Mouse (Mus musculus) retina, embryonic 14.5 days (tissue): ENCODE results near the gene Zfp958.
"Not testable (repeated sequence)": the region's sequence is repeated elsewhere in the genome, so short reads cannot be mapped to it uniquely, and the experiment has no call there.

ENCODE experiments used
- DNase-seq: peaks from one replicate; pipeline ENCODE4 v3.0.0-alpha.2; 2015; ENCODE audit warnings: low spot score

Zfp958 gene

DNA sequence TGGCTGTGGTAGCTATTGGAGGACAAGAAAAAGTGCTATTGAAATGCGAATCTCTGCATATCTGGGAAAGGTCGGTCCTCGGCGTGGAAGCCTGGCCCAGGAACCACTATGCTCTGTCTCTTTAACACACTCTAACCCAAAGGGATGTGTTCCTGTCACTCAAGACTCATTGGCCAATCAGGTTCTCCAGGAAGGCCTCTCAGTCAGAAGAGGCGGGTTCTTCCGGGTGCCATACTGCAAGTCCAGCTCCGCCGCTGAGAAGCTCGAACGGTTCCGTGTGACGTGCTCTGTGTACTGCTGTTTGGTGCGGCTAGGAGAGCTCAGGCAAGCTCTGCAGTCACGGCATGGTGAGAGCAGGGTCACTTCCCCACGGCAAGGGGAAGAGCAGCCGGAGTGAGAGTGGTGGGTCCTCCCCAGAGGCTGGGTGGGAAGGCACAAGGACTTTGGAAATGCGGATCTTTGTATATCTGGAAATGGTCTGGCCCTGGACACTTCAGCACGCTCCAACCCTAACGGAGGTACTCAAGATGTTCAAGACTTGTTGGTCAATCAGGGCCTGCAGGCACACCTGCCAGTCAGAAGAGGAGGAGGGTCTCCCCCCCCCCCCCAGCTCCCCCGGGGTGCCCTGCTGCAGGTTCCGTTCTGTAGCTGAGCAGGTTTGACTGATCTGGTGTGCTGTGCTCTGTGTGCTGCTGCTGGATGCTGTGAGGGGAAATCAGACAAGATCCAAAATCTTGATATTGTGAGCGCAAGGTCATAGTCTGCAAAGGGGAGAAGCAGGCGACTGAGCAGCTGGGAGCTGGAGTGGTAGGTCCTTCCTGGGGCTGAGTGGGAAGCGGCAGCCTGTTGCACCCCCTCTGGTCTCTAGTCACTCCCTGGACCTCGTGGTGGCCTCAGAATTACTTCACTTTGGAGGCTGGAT, at the start of gene Zfp958:
Gene Zfp958, plus strand, starts transcription at position 236 of the 922 bp plus-strand sequence.
- peak; percentile 96 for DNase-seq

DNA sequence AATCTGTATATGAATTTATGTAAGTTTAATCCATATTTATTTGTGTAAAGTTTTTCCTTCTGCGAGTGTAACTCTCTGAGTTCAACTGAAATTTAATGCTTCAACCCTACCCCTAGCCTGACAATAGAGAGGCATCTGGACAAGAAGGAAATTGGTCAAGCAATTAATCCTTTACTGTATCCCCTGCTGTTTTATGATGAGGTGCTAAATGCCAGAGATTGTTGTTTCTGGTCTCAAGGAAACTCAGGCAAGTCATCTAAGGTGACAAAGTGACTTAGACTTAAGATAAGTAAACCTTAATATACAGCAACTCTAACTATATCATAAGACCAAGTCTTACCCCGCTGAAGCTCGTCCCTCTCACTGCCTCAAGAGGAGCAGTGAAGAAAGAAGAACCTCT, 31.0 kb upstream of the Zfp958 start:
- DNase-seq, result no peak

DNA sequence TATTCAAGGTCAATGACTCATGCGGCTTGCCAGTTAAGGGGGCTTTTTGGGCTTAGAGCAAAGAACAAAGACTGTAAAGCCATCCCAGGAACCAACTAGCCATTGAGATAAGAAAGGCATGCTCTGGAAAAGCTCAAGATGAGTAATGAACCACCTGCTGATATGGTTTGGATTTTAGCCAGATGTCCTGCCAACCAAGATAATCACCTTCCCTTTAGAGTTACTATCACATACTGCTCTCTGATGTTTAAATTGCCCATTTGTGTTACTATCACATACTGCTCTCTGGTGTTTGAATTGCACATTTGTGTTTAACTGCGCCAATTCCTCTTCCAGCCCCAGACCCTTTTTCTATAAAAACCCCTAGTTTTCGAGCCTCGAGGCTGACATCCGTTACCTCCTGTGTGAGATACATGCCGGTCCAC, 30.2 kb upstream of the Zfp958 start:
- no peak for DNase-seq

GRCm38 (mm10) chr8:4584660-4585059, 28.3 kb upstream of the Zfp958 start:
- no peak for DNase-seq

DNA sequence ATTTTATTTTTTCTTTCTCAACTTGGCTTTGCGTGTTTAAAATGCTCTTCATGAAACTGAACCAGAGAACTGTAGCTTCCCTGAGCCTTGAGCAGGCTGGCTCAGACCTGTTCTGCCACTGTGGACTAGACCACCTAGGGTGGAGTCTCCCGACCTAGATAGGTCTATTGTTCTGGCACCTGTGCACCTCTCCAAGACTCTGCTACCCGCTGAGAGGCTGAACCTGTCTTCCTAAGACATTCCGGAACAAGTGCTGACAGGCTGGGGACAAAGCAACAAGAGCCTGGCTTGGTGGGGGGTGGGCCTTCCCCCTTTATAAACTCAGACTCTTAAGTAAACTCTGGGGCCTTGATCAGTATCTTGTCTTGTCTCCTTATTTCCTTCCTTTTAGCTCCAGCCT, 26.6 kb upstream of the Zfp958 start:
- no peak for DNase-seq

DNA sequence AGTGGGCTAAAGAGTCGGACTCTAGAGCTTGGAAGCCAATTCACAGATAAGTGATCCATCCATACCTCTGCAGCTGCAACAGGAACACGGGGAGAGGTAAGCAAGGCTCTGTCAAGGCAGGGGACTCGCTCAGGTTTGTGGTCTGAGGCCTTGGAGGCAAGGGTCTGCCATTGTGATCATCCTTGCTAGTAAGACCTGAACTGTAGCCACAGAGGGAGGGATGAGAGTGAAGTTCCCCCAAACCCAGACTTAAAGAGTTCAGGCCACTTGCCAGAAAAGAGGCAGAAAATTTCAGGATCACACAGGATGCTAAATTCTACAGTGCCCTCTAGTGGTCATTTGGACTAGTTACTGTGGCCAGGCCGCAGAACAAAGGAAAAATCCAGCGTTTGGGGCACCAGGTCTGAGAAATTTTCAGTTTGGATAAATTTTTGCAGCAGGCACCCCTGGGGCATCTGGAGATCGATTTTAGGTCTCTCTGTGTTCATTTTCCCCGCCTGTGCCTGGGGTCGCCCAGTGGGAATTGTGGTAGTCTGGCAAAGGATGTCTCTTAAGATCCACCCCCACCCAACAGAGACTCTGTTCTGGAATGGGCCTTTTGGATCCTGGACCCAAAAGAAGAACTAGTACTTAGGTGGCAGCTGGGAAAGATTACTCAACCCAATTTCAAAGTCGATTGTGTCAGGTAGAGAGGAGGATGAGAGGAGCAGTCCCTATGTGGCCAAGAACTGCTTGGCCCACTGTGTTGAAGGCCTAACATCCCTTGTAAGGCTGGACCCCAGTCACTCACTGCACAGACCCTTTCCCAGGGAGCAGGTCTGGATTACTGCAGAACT, 24.6 kb upstream of the Zfp958 start:
- peak; percentile 93 for DNase-seq

DNA sequence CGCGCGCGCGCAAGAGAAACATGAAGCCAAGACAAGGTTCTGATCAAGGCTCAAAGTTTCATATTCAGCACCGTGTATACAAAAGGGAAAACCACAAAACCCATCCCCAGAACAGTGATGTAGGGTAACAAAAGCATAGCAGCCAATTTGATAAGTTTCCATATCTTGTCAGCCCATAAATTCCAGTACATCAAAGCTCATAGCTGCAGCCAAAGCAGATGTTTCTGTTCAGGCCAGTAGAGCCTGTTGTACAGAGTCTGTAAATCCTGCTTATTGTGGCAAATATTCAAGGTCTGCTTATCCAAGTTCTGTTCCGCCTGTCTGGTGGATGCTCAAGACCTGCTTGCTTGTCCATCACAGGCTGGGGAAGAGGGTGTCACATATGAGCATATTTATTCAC, 4.1 kb upstream of the Zfp958 start:
- no peak for DNase-seq

- not testable (repeated sequence) for DNase-seq
These were observed 1.3 kb upstream of the Zfp958 start for GRCm38 (mm10) chr8:4611626-4612175.

- no peak for DNase-seq
These were observed 14.4 kb downstream of the Zfp958 start for GRCm38 (mm10) chr8:4627349-4627748.

GRCm38 (mm10) chr8:4637071-4637470, 24.1 kb downstream of the Zfp958 start:
- DNase-seq, result no peak

DNA sequence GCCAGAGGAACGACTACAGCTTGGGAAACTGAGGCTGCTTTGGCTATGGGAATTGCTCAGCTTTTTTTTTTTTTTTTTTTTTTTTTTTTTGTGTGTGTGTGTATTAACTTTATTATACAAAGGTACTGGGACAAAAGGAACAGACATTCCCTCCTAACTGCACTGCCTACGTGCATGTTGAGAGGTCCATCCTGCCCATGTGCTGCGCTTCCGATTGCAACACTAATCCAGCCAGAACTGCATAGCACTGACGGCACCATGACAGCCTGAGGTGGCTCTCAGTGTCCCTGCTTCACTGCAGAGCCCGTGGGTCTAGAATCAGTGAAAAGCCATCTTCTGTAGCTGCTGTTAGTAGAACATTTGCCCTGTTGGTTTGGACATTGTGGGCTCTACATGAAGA, 30.0 kb downstream of the Zfp958 start:
- DNase-seq, result not testable (repeated sequence)

DNA sequence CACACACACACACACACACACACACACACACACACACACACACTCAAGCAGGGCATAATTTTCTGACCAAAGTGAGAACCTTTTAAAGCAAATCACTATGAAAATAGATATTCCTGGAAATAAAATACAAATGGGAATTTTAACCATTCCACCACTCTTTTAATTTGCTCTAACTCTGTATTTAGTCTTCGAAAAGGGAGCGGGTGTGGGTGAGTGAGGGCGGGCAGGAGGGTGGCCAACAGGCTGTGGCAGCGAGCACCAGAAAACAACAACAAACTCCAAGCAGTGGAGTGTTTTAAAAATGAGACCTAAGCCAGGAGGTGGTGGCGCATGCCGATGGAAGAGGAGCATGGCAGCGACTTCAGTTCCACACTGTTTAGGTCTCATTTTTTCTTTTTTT, 43.6 kb downstream of the Zfp958 start:
- peak; percentile 3 for DNase-seq

DNA sequence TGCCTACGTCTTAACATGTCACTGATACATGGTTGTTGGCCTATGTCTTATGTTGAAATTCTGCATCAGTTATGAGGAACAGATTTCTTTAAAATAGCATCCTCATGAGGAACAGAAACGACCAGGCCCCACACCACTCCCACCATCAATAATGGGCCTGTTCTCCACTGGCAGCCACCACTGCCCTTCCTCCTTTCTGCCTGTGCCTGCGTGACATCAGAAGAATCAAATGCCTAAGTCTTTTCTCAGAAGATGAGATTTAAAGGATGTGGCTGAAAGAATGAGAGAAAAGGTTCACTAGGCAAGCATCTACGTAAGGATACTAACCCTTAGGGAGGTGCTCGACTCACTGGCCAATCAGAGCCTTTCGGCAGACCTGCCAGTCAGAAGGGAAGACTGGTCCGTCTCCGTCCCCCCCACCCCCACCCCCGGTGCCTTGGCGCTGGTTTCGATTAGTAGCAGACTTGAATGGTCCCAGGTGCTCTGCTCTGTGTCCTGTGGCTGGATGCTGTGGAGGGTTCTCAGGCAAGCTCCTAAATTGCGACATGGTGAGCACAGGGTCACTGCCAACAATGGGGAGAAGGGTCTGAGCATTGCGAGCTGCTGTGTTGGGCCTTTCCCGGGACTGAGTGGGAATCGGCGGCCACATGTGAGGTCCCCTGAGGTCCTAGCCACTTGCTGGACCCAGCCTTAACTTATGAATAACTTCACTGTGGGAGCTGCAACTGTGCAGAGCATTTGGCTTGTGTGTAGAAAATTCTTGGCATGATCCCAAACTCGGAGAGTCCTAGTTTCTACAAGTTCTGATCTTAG, 62.4 kb downstream of the Zfp958 start:
- no peak for DNase-seq

GRCm38 (mm10) chr8:4676586-4676985, 63.6 kb downstream of the Zfp958 start:
- no peak for DNase-seq

DNA sequence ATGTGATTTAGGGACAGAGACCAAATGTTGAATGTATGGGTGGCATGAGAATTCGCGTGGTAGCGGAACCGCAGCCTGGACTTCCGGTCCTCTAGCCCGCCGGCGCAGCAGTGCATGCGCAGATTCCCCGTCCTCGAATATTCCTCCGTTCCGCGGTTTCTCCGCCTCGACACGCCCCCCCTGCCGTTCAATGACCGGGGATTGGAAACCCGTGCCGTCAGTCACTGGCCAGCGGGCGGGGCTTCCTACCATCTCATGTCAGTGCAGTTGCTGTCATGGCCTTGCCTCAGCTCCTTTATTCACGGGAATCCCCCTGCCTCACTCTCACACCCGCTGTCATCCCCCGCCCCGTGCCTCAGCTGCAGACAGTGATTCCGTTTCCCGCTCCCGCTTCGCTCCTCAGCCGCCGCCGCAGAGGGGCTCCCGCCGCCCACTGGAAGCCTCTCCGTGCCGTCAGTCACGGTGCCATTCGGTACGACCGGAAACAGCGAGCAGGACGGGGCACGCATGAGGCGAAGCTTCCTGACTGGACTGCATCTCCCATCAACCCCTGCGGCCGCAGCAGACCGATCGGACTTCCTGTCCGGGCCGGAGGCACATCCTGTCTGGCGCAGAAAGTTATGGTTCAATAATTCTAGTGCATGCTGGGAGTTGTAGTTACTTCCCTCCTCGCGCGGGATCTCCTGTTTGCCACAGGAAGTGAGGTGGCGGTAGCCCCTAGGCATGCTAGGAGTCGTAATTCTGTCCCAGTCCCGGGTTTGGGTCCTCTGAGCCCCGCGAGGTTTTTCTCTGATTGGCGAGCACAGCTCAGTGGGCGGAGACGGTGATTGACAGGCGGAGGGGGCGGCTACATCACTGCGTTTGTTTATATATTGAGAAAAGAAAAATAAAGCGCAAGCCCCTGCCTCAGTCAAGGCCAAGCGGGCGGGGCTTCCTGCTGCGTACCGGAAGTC, 64.6 kb downstream of the Zfp958 start:
- DNase-seq, result peak; percentile 98

- peak; percentile 88 for DNase-seq
These were observed 65.4 kb downstream of the Zfp958 start for GRCm38 (mm10) chr8:4678218-4678907.

- peak; percentile 14 for DNase-seq
These were observed 66.1 kb downstream of the Zfp958 start for GRCm38 (mm10) chr8:4678908-4679545.

DNA sequence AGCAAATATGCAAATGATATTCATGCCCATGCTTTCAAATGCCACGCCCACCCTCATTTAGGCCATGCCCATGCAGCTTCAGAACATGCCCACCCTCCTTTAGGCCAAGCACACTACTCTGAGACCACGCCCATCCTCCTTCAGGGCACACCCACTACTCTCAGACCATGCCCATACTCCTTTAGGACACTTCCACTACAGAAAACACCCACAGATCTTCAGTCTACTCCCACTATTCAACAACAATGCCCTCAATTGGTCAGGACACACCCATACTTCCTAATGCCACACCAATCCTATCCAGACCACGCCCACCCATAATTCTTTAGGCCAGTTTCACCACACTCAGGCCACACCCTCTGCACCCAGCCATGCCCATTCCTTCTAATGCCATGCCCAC, 66.8 kb downstream of the Zfp958 start:
- DNase-seq, result peak; percentile 3
